In genomic region chr5:29456895-29457656, GRCm38 (mm10) we compare ENCODE assay signal across 24 mouse cellular contexts. TPM values are rescaled to one million over a fixed set of nuclear protein-coding genes. Genes with fewer than 3 reads are reported as not detected.
DNase-seq lines count a peak whose midpoint lies in the region; ATAC-seq and TF ChIP-seq lines count a peak whose summit lies in the region.
"Had no signal": no experiment of that assay in that cellular context is flagged by ENCODE, and none has a peak within 500 bp of the region (broad histone marks: within the 10 kb centered on the region; RNA-seq: fewer than 3 reads in every experiment).

No protein-coding gene starts in this region.

- no peaks in the 10 kb centered on the region for H3K27me3 ChIP-seq in forebrain, postnatal 0 days (ENCODE audit: insufficient read depth, low read length)
- H3K27me3 ChIP-seq in forebrain, embryonic 14.5 days (replicated peaks; ENCODE audit: control insufficient read depth, insufficient read depth, low read length) = no peaks in the 10 kb centered on the region
- no peaks in the 10 kb centered on the region for H3K27me3 ChIP-seq in neural tube, embryonic 14.5 days (ENCODE audit: control insufficient read depth, insufficient read depth, low read length)
- H3K27me3 ChIP-seq in limb, embryonic 12.5 days = no peaks in the 10 kb centered on the region
- H3K27me3 ChIP-seq: CH12.LX; embryonic facial prominence, embryonic 13.5 days; forebrain, embryonic 13.5 days had no signal

- no peak overlapping the region for H3K9ac ChIP-seq in forebrain, postnatal 0 days
- H3K9ac ChIP-seq in forebrain, embryonic 14.5 days (ENCODE audit: low read length) = no peak overlapping the region
- no peak overlapping the region for H3K9ac ChIP-seq in neural tube, embryonic 14.5 days (replicated peaks; ENCODE audit: low read depth, low read length)
- no peak overlapping the region for H3K9ac ChIP-seq in limb, embryonic 12.5 days (replicated peaks)
- H3K9ac ChIP-seq: embryonic facial prominence, embryonic 13.5 days; forebrain, embryonic 13.5 days; hindbrain, embryonic 14.5 days had no signal

- no peaks in the 10 kb centered on the region for H3K9me3 ChIP-seq in forebrain, postnatal 0 days (ENCODE audit: low read length)
- H3K9me3 ChIP-seq in forebrain, embryonic 14.5 days (replicated peaks; ENCODE audit: control insufficient read depth, low read length) = no peaks in the 10 kb centered on the region
- H3K9me3 ChIP-seq in neural tube, embryonic 14.5 days (ENCODE audit: control insufficient read depth, low read length) = no peaks in the 10 kb centered on the region
- H3K9me3 ChIP-seq in limb, embryonic 12.5 days = no peaks in the 10 kb centered on the region
- H3K9me3 ChIP-seq: embryonic facial prominence, embryonic 13.5 days; forebrain, embryonic 13.5 days; heart, embryonic 10.5 days had no signal

- no peaks in the 10 kb centered on the region for H3K4me1 ChIP-seq in forebrain, postnatal 0 days (ENCODE audit: insufficient read depth)
- H3K4me1 ChIP-seq in forebrain, embryonic 14.5 days (ENCODE audit: control insufficient read depth, insufficient read depth, low read length) = no peaks in the 10 kb centered on the region
- H3K4me1 ChIP-seq in neural tube, embryonic 14.5 days (ENCODE audit: control insufficient read depth, insufficient read depth, low read length) = no peaks in the 10 kb centered on the region
- 0 out of 2 replicates have a peak, but pooled peaks cover 9% of the 10 kb centered on the region for H3K4me1 ChIP-seq in limb, embryonic 12.5 days (replicated peaks)
- H3K4me1 ChIP-seq: forebrain, embryonic 13.5 days; heart, embryonic 10.5 days had no signal

- no peak overlapping the region for H3K4me2 ChIP-seq in forebrain, postnatal 0 days (ENCODE audit: low read depth)
- H3K4me2 ChIP-seq in forebrain, embryonic 14.5 days (ENCODE audit: low read length) = no peak overlapping the region
- no peak overlapping the region for H3K4me2 ChIP-seq in neural tube, embryonic 14.5 days (ENCODE audit: low read depth, low read length)
- no peak overlapping the region for H3K4me2 ChIP-seq in limb, embryonic 12.5 days
- H3K4me2 ChIP-seq: embryonic facial prominence, embryonic 13.5 days; forebrain, embryonic 13.5 days; hindbrain, embryonic 14.5 days had no signal

- DNase-seq in forebrain, postnatal 0 days = no peak
- no peak for DNase-seq in forebrain, embryonic 14.5 days (ENCODE audit: low spot score)
- no peak for DNase-seq in neural tube, embryonic 10.5 days (ENCODE audit: extremely low spot score, low spot score)
- no peak for DNase-seq in testis, postnatal 14 days (ENCODE audit: low spot score)
- DNase-seq in ovary, postnatal 36 days (ENCODE audit: low spot score) = no peak
- DNase-seq: adrenal gland, postnatal 14 days; cerebellum, adult 11-12 months; cerebellum, adult 9-10 months; cerebellum, postnatal 25 days; gastrocnemius, postnatal 36 days; heart, postnatal 10 days had no signal

- TF ChIP-seq CTCF in forebrain, postnatal 0 days (IDR thresholded peaks at IDR 0.05; ENCODE audit: low read depth) = no peak

- peaks cover 22% of the 10 kb centered on the region for H3K36me3 ChIP-seq in forebrain, postnatal 0 days (ENCODE audit: insufficient read depth)
- H3K36me3 ChIP-seq in forebrain, embryonic 14.5 days (ENCODE audit: control insufficient read depth, insufficient read depth, low read length) = peaks cover 34% of the 10 kb centered on the region
- H3K36me3 ChIP-seq in neural tube, embryonic 14.5 days (ENCODE audit: control insufficient read depth, insufficient read depth, low read length) = peaks cover 3% of the 10 kb centered on the region; the same call in 1 of the 2 replicates
- peaks cover 49% of the 10 kb centered on the region for H3K36me3 ChIP-seq in limb, embryonic 12.5 days

- H3K27ac ChIP-seq in forebrain, postnatal 0 days (ENCODE audit: low read depth, low read length) = no peak overlapping the region
- H3K27ac ChIP-seq in forebrain, embryonic 14.5 days (ENCODE audit: low read depth, low read length) = no peak overlapping the region
- H3K27ac ChIP-seq in neural tube, embryonic 14.5 days (ENCODE audit: low read depth, low read length) = no peak overlapping the region
- H3K27ac ChIP-seq in limb, embryonic 12.5 days = peak overlapping the region; percentile 19; the same call in 1 of the 2 replicates
- H3K27ac ChIP-seq: embryonic facial prominence, embryonic 13.5 days; forebrain, embryonic 13.5 days; heart, embryonic 10.5 days; hindbrain, embryonic 14.5 days had no signal

- ATAC-seq in forebrain, postnatal 0 days = 0 out of 2 replicates have a peak, but pooled peaks have one; percentile 10
- ATAC-seq in forebrain, embryonic 14.5 days = no peak
- peak; percentile 28; the same call in 1 of the 2 replicates for ATAC-seq in neural tube, embryonic 14.5 days (ENCODE audit: low read depth)
- ATAC-seq in limb, embryonic 12.5 days (ENCODE audit: insufficient number of reproducible peaks, insufficient read depth, low FRiP score, low TSS enrichment, low read depth) = peak; percentile 57; the same call in 1 of the 2 replicates
- ATAC-seq: forebrain, embryonic 13.5 days had no signal

- H3K4me3 ChIP-seq in forebrain, postnatal 0 days (ENCODE audit: low read depth, low read length) = no peak overlapping the region
- no peak overlapping the region for H3K4me3 ChIP-seq in forebrain, embryonic 14.5 days (ENCODE audit: low read depth, low read length)
- H3K4me3 ChIP-seq in neural tube, embryonic 14.5 days (ENCODE audit: low read depth, low read length) = no peak overlapping the region
- no peak overlapping the region for H3K4me3 ChIP-seq in limb, embryonic 12.5 days (replicated peaks)
- H3K4me3 ChIP-seq: embryonic facial prominence, embryonic 13.5 days; forebrain, embryonic 13.5 days; heart, embryonic 10.5 days had no signal

- WGBS in forebrain, postnatal 0 days = 87% methylated on average over 5 of the region's 5 CpGs
- WGBS in forebrain, embryonic 14.5 days = 84% methylated on average over 5 of the region's 5 CpGs
- 82% methylated on average over 5 of the region's 5 CpGs for WGBS in neural tube, embryonic 14.5 days
- 49% methylated on average over 5 of the region's 5 CpGs for whole genome bisulfite sequencing in limb, embryonic 12.5 days

RNA-seq across cellular contexts. Expression of gene Mnx1, which starts 21.2 kb away (rescaled TPM):
- total RNA-seq in forebrain, postnatal 0 days (2014; rRNA removed) = not detected in 2 replicates
- not detected in 2 replicates for polyA plus RNA-seq in forebrain, postnatal 0 days (2015; fragmentation: Nextera tagmentation; extraction: Ambion mirVana)
- polyA plus RNA-seq in forebrain, embryonic 14.5 days (2014; fragmentation: Nextera tagmentation; extraction: Ambion mirVana) = not detected in 2 replicates
- 1.8 and 2.2 TPM in 2 replicates for polyA plus RNA-seq in neural tube, embryonic 14.5 days (2014; fragmentation: Nextera tagmentation; extraction: Ambion mirVana)
- 0.20 and 0.33 TPM in 2 replicates for polyA plus RNA-seq in limb, embryonic 12.5 days (2016; fragmentation: Nextera tagmentation; extraction: Ambion mirVana)
- total RNA-seq: adrenal gland, adult 18-20 months; adrenal gland, postnatal 14 days; gastrocnemius, adult 8-10 months; gastrocnemius, postnatal 36 days; heart, adult 18-20 months; heart, postnatal 10 days; hematopoietic stem cell, adult 5-6 weeks had no signal
- polyA plus RNA-seq: cortical plate, adult 2 months; embryonic facial prominence, embryonic 13.5 days; forebrain, embryonic 13.5 days; heart, embryonic 14.5 days had no signal

RNA-seq across cellular contexts. Expression of gene Nom1, which starts 22.6 kb away (rescaled TPM):
- total RNA-seq in forebrain, postnatal 0 days (2014; rRNA removed) = 18.0 and 29.6 TPM in 2 replicates
- polyA plus RNA-seq in forebrain, postnatal 0 days (2015; fragmentation: Nextera tagmentation; extraction: Ambion mirVana) = 9.7 and 17.0 TPM in 2 replicates
- 17.3 and 19.1 TPM in 2 replicates for polyA plus RNA-seq in forebrain, embryonic 14.5 days (2014; fragmentation: Nextera tagmentation; extraction: Ambion mirVana)
- 13.4 and 18.9 TPM in 2 replicates for polyA plus RNA-seq in neural tube, embryonic 14.5 days (2014; fragmentation: Nextera tagmentation; extraction: Ambion mirVana)
- polyA plus RNA-seq in limb, embryonic 12.5 days (2016; fragmentation: Nextera tagmentation; extraction: Ambion mirVana) = 31.7 and 32.5 TPM in 2 replicates
